Mouse (Mus musculus) G1E (cell line): ENCODE results near the gene H3f3a. TPM values are rescaled to one million over a fixed set of nuclear protein-coding genes. Genes with fewer than 3 reads are reported as not detected.

Experiments used
- ATAC-seq: 2 replicates; pipeline ENCODE4 v1.8.0; 2016; ENCODE audit warnings: mild to moderate bottlenecking; ENCODE audit not compliant: insufficient number of reproducible peaks, poor library complexity, low FRiP score, severe bottlenecking; ENCODE audit errors: extremely low read depth
- DNase-seq: peaks from one replicate; pipeline ENCODE4 v3.0.0; 2012; ENCODE audit warnings: low spot score
- H3K27me3 ChIP-seq: 2 replicates; pipeline ENCODE4 v1.6.1; 2012; ENCODE audit warnings: mild to moderate bottlenecking, low read length, inconsistent platforms; ENCODE audit not compliant: insufficient read depth
- H3K36me3 ChIP-seq: replicated peaks from 2 replicates; pipeline ENCODE3; 2012; ENCODE audit warnings: mild to moderate bottlenecking, inconsistent platforms
- H3K4me1 ChIP-seq: 2 replicates; pipeline ENCODE4 v1.6.1; 2012; ENCODE audit warnings: low read depth, low read length, inconsistent platforms, mixed read lengths; ENCODE audit not compliant: insufficient read depth
- H3K4me3 ChIP-seq: 2 replicates; pipeline ENCODE4 v1.5.1; 2012; ENCODE audit warnings: low read depth, mild to moderate bottlenecking, inconsistent platforms, low read length, moderate library complexity, mixed read lengths
- H3K9me3 ChIP-seq: replicated peaks from 2 replicates; pipeline ENCODE4 v1.6.1; 2012; ENCODE audit warnings: inconsistent platforms
- CTCF ChIP-seq: IDR thresholded peaks from 2 replicates; pipeline ENCODE4 v1.5.1; 2012; ENCODE audit warnings: low read depth, low read length, inconsistent platforms, mixed read lengths
- GATA1 ChIP-seq: IDR thresholded peaks from 2 replicates; pipeline ENCODE4 v1.6.1; 2012; ENCODE audit warnings: borderline replicate concordance, low read length, inconsistent platforms, mixed read lengths
- GATA2 ChIP-seq: IDR thresholded peaks from 2 replicates; pipeline ENCODE4 v1.6.1; 2012; ENCODE audit warnings: low read depth, low read length, inconsistent platforms, borderline replicate concordance
- POLR2AphosphoS5 ChIP-seq: IDR thresholded peaks from 2 replicates; pipeline ENCODE4 v1.6.1; 2012; ENCODE audit warnings: low read depth, low read length, inconsistent platforms; ENCODE audit not compliant: insufficient replicate concordance
- TAL1 ChIP-seq: conservative IDR thresholded peaks from 2 replicates; pipeline ENCODE4 v1.6.1; 2012; ENCODE audit warnings: low read depth, low read length, inconsistent platforms, mixed read lengths
- polyA plus RNA-seq: library from polyadenylated mRNA; stranded (reverse); fragments of >175 nt; gene quantifications from 2 replicates; pipeline ENCODE4 v1.2.3, GENCODE M21; 2012
- total RNA-seq, 2 experiments: library from RNA; stranded (forward) in 1 of 2; stranded (reverse) in 1 of 2; fragments of 200-1000 nt in 1 of 2; fragments of >200 nt in 1 of 2; fragmentation: Nextera tagmentation in 1 of 2; gene quantifications; 2 replicates each; pipeline ENCODE4 v1.2.3; 2014 to 2017

H3f3a gene
- total and polyA plus RNA-seq, 3 experiments = 1,327 to 3,138 (median 1,527) TPM

GRCm38 (mm10) chr1:180775317-180775716 lies 38.4 kb downstream of the H3f3a start:
- peaks cover 50% of the 10 kb centered on the region for H3K4me1 ChIP-seq
- no peak overlapping the region for H3K4me3 ChIP-seq
- no peaks in the 10 kb centered on the region for H3K36me3 ChIP-seq
- DNase-seq (no peak), ATAC-seq (no peak)
- H3K9me3 ChIP-seq = peaks cover 13% of the 10 kb centered on the region
- TF ChIP-seq GATA1 = no peak
- no peak for TF ChIP-seq GATA2
- no peak for TF ChIP-seq TAL1
- H3K27me3 ChIP-seq = peaks cover 30% of the 10 kb centered on the region

GRCm38 (mm10) chr1:180774664-180775063 lies 39.1 kb downstream of the H3f3a start:
- peaks cover 27% of the 10 kb centered on the region for H3K27me3 ChIP-seq
- H3K4me3 ChIP-seq = no peak overlapping the region
- H3K4me1 ChIP-seq = peaks cover 50% of the 10 kb centered on the region
- peaks cover 13% of the 10 kb centered on the region for H3K9me3 ChIP-seq
- DNase-seq (no peak), ATAC-seq (no peak)
- H3K36me3 ChIP-seq = no peaks in the 10 kb centered on the region
- TF ChIP-seq CTCF (peak; percentile 53), POLR2AphosphoS5 (no peak)

- no peak for ATAC-seq
- TF ChIP-seq GATA2 (no peak), CTCF (no peak), TAL1 (no peak), GATA1 (no peak), POLR2AphosphoS5 (no peak)
- Histone ChIP-seq H3K4me3 (no peak overlapping the region), H3K9me3 (peaks cover 9% of the 10 kb centered on the region), H3K4me1 (peaks cover 46% of the 10 kb centered on the region), H3K36me3 (no peaks in the 10 kb centered on the region), H3K27me3 (peaks cover 38% of the 10 kb centered on the region)
- DNase-seq = no peak
Observed at GRCm38 (mm10) chr1:180772291-180772690, 41.5 kb downstream of the H3f3a start.

- Histone ChIP-seq H3K9me3 (peaks cover 9% of the 10 kb centered on the region), H3K4me1 (peaks cover 47% of the 10 kb centered on the region), H3K4me3 (no peak overlapping the region), H3K36me3 (no peaks in the 10 kb centered on the region), H3K27me3 (peaks cover 43% of the 10 kb centered on the region)
- ATAC-seq = no peak
- TF ChIP-seq CTCF (no peak), GATA1 (no peak), POLR2AphosphoS5 (no peak), TAL1 (no peak), GATA2 (no peak)
- DNase-seq = no peak
Observed at GRCm38 (mm10) chr1:180771722-180772121, 42.0 kb downstream of the H3f3a start.

GRCm38 (mm10) chr1:180771306-180771705 lies 42.4 kb downstream of the H3f3a start:
- Histone ChIP-seq H3K27me3 (peaks cover 47% of the 10 kb centered on the region), H3K9me3 (peaks cover 9% of the 10 kb centered on the region), H3K4me1 (peaks cover 47% of the 10 kb centered on the region), H3K4me3 (no peak overlapping the region), H3K36me3 (no peaks in the 10 kb centered on the region)
- TF ChIP-seq TAL1 = no peak
- no peak for TF ChIP-seq GATA2
- no peak for TF ChIP-seq GATA1
- TF ChIP-seq POLR2AphosphoS5 = no peak
- no peak for TF ChIP-seq CTCF
- ATAC-seq (no peak), DNase-seq (no peak)

- Histone ChIP-seq H3K4me3 (peak overlapping the region; percentile 71), H3K9me3 (no peaks in the 10 kb centered on the region), H3K4me1 (peaks cover 42% of the 10 kb centered on the region), H3K36me3 (no peaks in the 10 kb centered on the region), H3K27me3 (peaks cover 56% of the 10 kb centered on the region)
- DNase-seq (peak; percentile 72), ATAC-seq (peak; percentile 58; the same call in 1 of the 2 replicates)
- TF ChIP-seq CTCF (peak; percentile 18; the same call in 1 of the 2 replicates), TAL1 (no peak)
Observed at GRCm38 (mm10) chr1:180768334-180769168, 45.2 kb downstream of the H3f3a start.
